Mouse (Mus musculus): Measurements from ENCODE around the gene Mdm2.

Gene Mdm2

DNA sequence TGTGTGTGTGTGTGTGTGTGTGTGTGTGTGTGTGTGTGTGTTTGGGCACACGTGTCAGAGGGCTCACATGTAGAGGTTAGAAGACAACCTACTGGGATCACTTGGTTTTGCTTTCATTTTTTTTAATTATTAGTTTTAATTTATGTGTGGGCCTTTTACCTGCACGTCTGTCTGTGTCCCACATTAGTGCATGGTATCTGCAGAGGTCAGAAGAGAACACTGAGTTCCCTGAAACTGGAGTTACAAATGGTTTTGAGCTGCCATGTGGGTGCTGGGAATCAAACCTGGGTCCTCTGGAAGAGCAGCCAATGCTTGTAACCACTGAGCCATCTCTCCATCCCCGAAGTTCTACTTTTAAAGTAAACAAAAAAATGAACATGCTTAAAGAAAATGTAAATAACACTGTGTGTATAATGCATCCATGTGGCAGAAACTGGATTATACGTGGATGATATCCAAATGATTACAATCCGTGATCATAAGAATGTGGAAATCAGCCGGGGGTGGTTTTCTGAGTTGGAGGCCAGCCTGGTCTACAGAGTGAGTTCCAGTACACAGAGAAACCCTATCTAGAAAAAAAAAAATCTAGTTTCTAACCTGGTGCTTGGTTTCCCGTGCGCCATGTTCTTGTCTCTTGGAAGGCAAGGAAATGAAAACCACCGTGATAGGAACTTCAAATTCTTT, 43.5 kb downstream of the Mdm2 start:
- DNase-seq, result no peak

DNA sequence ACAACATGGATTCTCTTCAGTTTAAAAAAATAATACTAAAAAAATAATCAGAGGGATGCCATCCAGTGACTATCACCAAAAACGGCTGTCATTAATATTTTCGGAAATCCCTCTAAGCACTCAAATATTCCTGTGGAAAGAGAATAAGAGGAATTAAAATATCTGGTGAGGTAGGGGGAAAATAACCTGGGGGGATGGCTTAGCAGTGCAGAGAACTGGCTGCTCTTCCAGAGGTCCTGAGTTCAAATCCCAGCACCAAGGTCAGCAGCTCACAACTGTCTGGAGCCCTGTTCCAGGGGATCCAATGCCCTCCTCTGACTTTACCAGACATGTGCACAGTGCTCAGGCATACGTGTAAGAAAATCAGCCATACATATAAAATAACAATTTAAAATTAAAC, 44.2 kb downstream of the Mdm2 start:
- no peak for DNase-seq

DNA sequence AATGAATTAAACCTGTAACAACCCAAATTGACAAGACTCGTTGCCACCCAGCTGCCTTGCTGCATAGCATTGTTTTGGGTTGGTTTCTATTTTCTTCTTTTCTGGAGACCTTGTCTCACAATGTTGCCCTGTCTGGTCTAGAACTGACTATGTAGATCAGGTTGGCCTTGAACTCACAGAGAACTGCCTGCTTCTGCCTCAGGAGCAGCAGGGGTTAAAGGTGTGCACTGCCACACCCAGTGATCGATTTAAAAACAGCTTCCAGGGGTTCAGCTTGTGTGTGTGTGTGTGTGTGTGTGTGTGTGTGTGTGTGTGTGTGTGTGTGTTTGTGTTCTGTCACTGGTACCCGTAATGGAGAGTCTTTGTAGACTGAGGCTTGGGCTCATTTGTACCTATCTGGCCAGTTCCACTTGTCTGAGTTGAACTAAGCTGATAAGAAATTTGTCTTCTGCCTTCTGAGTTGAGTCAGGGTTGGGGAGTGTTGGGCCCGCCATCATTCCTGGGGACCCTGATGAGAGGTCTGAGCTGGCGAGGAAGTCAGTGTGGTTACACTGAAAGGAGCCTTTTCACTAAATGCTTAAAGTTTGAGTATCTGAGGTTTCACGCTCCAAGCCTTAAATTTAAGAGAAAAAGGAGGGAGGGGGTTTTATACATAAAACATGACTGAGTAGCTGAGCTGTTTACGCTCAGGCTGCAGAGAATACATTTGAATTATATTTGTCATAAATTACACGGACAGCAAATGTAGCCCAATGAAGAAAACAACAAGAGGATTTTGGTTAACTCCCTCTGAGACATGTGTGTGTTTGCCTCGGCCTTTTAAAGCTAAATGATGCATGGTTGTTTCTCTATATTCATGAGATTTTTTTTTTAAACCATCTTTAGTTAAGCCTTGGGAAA, 44.9 kb downstream of the Mdm2 start:
- no peak for DNase-seq

DNA sequence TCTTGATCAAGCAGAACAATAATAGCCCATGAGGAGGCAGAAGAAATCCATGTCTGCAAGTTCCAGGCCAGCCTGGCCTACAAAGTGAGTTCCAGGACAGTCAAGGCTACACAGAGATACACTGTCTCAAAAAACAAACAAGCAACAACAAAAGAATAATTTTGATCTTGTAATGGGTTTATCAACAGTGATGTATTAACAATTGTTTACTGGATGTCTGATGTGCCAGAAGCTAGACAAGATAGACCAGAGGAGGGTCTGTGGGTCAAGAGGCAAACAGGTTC, 45.7 kb downstream of the Mdm2 start:
- no peak for DNase-seq

DNA sequence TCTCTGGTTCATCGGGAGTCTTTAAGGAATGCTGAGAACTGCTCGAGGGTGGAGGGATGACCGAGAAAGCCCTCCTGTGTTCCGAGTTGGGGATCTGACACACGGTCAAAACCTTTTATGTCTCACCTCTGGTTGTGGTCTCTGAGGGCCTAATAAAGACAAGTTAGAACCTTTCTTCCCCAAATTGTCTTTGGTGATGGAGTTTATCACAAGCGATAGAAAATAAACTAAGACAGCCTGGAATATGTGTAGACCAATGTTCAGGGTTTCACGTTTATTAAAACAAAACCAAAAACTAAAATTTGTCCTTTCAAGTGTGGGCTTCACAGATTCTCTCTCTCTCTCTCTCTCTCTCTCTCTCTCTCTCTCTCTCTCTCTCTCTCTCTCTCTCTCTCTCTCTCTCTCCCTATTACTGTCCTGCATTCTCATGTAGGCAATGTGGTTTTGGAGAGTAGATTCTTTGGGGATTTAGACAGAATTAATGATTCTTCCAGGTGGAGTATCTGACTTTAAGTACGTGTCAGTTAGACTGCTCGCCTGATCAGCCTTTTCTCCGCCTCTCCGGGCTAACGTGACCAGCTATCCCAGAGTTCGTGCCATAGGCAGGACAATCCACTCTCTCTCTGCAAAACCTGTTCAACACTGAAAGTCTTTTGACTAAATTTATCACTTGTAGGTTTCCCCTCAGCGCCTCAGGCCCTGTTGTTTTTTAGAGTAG, 46.2 kb downstream of the Mdm2 start:
- DNase-seq, result no peak

DNA sequence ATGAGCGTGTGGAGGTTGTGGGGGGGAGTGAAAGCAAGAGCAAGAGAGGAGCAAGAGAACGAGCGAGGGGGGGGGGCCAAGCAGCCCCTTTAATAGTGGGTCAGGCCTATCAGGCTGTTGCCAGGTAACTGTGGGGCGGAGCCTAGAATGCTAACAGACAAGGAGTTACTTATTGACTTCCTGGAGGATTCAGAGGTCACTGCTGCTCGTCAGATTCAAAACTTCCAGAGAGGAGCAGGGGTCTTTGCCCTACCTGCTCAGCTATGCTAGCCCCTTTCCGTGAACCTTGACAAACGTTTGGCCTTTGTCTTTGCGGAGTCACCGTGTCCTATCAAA, 46.7 kb downstream of the Mdm2 start:
- no peak for DNase-seq

DNA sequence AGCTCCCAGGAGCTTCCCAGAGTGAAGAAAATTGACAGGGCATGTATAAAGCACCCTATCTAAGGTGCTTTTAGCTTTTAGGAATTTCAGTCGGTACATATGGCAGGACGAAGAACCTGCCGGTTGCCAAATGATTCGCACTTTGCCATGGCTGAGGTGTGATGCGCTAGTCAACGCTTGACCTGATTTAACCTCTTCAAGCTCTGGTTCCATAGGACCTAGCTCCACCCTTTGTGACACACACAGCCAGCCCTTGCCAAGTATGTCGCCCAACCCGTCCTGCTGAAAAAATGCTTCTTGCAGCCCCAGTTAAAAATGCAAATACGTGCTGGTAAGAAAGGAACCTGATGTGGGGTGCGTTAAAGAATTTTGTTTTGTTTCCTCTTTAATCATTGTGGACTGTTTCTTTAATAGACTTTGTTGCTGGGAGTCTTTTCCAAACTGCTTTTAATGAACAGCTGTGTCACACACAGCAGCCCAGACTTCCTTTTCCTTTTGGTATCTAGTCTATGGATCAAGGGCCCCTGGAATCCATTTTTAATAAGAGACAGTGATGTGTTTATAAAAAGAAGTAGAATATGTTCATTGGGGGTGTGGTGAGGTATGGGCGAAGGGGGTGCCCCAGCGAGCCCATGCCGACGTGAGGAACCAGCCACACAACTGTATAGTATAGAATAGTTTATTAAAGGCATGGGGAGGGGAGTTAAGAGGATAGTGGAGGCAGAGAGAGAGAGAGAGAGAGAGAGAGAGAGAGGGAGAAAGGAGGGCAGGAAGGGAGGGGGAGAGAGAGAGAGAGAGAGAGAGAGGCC, 47.3 kb downstream of the Mdm2 start:
- no peak for DNase-seq

DNA sequence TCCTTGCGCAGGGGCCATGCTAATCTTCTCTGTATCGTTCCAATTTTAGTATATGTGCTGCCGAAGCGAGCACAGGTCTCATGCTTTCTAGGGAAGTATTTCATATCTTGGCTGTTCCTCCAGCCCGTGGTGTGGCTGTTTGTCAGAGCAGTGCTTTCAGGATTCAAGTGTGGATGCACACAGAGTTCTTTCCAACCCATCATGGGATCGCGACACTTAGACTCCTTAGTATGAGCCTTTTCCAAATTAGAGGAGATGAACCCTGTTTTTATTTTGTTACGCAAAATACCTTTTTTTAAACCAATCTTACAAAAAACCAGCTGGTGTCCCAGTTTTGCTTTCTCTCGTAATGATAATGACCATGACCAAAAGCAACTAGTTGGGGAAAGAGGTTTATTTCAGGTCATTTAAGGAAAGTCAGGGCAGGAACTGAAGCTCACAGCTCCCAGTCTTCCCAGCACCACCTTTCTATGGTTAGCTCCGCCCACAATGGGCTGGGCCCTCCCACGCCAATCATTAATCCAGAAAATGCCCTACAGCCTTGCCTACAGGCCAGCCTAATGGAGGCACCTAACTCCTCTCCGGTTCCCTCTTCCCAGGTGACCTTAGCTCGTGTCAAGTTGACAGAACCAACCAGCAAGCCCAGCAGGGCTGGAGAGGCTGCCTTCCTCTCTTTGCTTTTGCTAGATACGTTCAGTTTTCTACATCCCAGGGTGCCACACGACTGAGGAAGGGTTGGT, 48.1 kb downstream of the Mdm2 start:
- DNase-seq, result no peak

DNA sequence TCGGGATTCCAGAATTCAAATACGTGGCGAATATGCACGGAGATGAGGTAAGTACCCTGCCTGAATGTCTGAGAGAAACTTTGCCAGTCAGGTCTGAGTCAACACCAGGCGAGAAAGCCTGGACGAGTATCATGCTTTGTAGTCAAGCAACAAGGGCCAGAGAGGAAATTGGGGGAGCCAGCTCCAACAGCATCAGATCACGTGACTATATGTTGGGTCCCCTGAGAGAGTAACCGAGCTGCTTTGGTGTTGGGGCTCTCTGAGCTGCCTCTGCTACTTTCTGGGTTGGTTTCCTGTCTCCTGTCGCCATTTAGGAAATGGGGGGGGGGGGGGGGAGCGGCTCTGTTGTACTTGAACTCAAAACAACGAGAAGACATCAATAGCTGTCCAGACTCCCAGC, 50.7 kb downstream of the Mdm2 start:
- no peak for DNase-seq

DNA sequence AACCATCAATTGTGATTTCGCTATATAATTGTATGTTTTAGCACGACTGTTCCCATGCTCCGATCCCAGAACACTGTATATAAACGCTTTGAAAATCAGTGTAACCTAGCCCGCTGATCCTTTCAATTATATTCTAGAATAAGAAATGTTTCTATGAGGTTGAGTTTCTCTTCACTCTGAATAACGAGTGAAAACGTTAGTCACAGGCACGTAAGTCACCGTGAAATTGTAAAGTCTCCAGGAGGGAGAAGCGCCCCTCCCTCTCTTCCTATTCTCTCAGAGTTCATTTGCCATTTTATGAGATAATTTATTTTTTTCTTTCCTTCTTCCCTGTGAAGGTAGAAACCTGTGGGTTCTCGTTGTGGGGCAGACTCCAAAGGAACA, 51.1 kb downstream of the Mdm2 start:
- no peak for DNase-seq

DNA sequence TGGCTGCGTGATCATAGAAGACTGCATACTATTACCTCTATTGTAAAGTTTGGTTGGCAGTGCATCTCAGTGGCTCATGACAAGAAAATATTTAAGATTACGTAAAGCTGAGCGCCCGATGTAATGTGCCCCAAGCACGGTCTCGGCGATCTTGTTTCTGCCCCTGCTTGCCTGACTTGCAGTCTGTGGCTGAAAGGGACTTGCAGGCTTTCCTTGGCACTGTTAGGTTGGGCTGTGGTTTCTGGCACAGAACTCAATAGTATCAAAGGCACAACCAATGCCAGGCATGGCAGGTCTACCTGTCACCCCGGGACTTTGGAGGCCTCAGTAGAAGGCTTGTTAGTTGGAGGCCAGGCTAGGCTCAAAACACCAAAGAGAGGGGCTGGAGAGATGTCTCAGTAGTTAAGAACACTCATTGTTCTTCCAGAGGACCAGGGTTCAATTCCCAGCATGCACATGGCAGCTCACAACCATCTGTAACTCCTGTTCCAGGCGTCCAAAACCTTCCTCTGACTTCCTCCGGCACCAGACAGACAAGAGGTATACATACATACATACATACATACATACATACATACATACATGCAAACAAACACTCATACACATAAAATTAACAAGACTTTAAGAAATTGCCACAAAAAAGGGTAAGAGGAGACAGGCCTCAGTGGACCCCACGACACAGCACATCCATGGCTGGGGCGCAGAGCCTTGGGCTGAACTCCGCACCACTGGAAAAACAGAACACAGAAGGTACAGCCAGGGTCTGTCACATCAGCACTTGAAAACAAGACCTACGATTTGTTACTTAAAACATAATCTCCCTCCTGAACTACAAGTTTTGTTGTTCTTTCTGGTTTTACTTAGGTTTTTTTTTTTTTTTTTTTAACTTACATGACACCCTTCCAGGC, 51.8 kb downstream of the Mdm2 start:
- no peak for DNase-seq

DNA sequence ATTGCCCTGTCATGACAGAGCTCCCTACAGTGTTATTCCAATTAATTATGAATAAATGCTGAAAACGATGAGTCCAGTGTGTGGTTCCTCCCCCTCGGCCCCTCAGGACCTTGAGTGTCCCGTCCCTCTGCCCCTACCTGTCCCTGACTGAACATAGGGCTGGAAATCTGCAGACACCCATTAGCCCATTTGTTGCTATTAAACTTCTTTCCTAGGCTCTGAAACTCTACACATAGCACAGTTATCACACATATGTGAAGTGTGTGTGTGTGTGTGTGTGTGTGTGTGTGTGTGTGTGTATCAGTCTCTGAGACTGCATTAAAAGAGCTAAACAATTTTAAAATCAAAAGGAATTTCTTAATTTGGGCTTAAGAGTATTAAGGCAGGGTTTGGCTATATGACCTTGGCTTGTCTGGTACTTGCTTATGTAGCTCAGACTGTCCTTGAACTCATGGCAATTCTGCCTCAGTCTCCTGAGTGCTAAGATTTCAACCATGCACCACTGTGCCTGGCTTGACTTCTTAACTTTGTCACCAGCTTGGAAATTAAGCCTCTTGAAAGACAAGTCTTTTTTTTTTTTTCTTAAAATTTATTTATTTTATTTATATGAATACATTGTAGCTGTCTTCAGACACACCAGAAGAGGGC, 52.8 kb downstream of the Mdm2 start:
- DNase-seq, result no peak

DNA sequence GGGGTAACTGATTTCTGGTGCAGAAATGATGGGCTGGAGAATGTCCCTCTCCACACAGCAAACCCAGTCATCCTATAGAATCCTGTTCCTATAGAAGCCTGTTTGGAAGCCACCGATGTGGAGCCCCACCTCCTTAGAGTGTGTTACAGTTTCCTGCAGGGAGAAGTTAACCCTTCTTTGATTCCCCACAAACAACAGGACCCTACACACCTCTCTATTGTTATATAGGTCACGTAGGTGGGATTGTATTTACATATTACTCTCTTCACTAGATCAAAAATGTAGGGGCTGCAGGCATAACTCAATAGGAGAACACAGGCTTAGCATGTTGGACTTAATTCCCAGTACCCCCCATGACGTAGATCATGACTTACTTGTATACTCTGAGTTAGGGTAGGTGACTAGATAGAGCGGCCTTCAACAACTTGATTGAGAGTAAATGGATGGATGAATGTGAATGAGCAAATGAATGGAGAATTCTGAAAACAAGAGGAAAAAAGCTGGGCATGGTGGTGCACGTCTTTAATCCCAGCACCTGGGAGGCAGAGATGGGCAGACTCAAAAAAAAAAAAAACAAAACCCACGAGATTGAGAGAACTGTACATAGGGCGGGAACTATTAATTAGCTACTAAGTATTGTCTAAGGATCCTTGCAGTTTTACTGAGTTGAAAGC, 53.4 kb downstream of the Mdm2 start:
- no peak for DNase-seq

DNA sequence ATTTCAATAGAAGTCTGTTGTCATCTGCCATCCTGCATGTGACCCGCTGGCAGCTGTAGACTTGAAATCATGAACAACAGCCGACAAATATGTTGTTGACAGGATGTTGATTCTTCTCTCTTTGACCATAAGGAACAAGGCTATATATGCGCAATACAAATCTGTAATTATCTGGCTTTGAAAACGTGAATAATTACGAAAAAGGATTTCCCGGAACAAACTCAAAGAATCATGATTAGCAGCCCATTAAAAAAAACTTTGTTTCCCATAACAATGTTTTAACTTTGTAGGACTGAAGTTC, 53.9 kb downstream of the Mdm2 start:
- no peak for DNase-seq

DNA sequence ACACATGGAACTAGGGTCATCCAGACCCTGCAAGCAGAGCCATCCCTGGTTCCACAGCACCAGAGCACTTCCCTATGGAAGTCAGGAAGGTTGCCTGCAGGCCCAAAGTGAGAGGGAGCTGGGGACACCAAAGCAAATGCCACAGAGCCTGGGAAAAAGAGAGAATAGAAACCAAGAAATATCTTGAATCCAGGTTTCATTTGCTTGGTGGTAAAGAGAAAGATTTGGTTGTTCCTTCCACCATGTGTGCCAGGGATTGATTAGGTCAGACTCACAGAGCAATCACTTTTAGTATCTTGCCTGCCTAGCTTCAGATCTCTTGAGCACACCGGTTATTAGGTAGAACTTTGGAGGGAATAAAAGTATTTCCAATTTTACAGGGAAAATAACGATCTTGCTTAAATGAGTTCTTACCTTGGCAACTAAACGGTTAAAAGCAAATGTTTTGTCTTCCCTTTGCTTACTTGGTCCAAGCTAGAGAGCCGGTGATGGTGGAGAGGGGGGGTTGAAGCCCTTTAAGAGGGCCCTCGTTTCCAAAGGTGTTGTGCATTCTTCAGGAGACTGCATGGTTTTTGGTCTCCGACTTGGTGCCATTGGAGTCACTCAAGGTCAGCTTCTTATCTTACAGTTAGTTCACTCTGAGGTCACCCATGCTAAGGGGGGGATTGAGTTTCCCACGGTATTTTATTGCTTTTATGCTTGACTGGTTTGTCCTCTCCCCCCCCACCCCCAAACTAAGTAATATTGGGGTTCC, 54.5 kb downstream of the Mdm2 start:
- DNase-seq, result no peak

DNA sequence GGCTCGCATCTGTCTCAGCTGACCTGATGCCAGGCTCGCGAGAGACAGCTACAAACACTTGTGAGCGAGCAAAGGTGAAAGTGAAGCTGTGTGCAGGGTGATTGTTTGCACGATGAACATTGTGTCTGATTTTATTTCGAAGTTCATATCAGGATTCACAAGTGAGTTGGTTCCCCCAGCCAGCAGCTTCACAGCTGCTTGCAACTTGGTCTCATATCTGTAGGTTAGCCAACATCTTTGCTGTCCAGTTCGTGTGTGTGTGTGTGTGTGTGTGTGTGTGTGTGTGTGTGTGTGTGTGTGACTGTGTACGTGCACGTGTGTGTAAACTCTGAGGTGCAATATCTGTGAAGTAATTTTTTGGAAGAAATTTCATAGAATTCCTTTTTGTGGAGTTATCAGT, 55.1 kb downstream of the Mdm2 start:
- DNase-seq, result no peak

DNA sequence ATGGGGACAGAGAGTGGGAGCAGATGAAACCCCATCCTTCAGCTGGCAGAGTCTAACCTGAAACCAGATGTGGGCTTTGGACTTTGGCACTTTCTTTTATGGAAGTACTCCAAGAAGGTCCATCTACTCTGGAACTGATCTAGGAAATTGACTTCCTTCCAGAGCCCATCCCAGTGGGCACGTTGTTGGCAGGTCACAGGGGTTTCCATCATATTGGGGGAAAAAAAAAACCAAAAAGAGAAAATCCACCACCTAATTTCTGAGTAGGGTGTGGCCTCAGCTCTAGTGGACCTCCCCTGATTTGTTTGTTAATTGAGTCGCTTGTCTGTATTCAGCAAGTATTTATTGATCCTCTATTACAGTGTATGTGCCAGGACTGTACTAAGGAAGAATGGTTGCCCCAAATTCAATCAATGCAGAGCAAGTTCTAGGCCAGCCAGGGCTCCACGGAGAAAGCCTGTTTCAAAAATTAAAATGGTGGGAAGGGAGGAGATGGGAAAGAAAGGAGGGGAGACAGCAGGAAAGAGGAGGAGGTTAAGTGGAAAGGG, 55.9 kb downstream of the Mdm2 start:
- no peak for DNase-seq

DNA sequence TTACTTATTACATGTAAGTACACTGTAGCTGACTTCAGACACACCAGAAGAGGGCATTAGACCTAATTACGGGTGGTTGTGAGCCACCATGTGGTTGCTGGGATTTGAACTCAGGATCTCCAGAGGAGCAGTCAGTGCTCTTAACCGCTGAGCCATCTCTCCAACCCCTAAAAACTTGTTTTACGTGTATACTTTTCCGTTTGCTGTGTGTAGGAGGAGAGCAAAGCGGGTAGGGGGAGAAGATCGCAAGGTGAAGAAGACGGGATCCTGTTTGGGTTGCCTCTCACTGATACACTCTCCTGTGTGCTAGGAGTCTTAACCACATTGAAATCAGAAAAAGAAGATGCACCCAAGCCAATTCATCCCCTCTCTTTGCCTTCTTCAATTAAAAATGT, 56.8 kb downstream of the Mdm2 start:
- DNase-seq, result no peak

DNA sequence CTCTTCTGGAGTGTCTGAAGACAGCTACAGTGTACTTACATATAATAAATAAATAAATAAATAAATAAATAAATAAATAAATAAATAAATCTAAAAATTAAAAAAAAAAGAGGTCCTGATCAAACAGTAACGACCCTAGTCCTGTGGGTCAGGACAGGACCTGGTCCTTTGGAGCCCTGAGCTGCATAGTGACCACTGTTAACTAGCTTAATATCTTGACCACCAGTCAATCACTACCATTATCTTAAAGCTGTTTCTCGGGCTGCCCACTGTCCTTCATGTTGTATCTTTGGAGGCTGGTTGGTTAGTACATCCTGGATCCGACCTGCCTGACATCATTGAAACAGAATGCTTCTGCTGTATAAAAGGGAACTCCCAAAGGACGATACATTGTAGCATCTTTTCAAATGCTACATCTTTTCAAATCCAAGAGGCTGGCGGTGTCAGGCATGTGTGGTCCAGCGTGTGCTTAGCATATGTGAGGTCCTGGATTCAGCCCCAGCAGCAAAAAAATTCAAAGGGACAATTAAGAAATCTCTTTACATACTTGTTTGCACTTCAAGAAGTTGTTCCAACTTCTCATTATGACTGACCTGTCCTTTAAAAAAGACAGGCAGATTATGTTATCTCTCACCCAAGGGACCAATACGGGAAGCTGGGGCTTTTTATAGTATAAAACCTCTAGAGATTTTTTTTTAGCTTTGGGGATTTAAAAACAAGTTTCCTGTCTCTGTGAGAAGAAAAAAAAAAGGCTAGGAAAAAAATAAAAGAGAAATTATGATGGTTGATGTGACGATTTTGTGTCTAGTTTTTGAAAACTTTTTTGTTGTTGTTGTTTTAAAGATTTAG, 57.4 kb downstream of the Mdm2 start:
- no peak for DNase-seq

Measured in right cerebral cortex, postnatal 4 days (tissue).